Mouse (Mus musculus) ES-E14 (cell line): ENCODE results near the gene Fli1.

Experiments used
- CHD2 ChIP-seq: IDR thresholded peaks from 2 replicates; pipeline ENCODE4 v1.6.1; 2014; ENCODE audit warnings: mild to moderate bottlenecking, low read depth, low read length, inconsistent platforms
- HCFC1 ChIP-seq: IDR thresholded peaks from 2 replicates; pipeline ENCODE4 v1.6.1; 2012; ENCODE audit warnings: low read length, inconsistent platforms, borderline replicate concordance; ENCODE audit not compliant: insufficient read depth

DNA sequence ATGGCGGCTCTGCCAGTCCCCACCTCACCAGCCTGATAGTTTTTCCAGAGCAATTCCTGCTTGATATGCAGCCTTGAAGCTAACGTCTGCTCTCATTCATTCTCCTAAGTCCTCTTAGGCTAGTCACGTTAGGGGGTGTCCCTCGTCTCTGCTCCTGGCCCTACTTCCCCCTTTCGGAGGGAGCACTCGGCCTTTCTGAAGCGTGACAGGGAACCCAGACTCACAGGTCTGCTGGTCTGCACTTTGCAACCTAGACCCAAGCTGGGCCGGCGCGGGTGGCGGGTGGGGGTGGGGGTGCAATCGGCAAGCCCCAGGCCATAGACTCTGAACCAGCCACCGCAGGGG lies 2.6 kb downstream of the Fli1 start:
- TF ChIP-seq HCFC1 (no peak), CHD2 (no peak)
